Comparison of ENCODE assay signal across 7 mouse cellular contexts in genomic region chr4:9096809-9097700, GRCm38 (mm10).
DNase-seq lines count a peak whose midpoint lies in the region; ATAC-seq lines count a peak whose summit lies in the region.

No protein-coding gene starts in this region.

- H3K4me2 ChIP-seq in midbrain, embryonic 13.5 days (replicated peaks), result peak overlapping the region; percentile 33

- peak; percentile 49 for DNase-seq in adrenal gland, adult 8-10 months
- DNase-seq in embryo, embryonic 9.5 days (ENCODE audit: extremely low spot score), result peak; percentile 90
- DNase-seq in heart, adult 11 months, result peak; percentile 95
- DNase-seq in kidney, adult 11 months, result peak; percentile 56
- DNase-seq in limb, embryonic 10.5 days (ENCODE audit: low spot score), result peak; percentile 92
- DNase-seq in spleen, adult 12 weeks (ENCODE audit: low spot score), result peak; percentile 53

- H3K27ac ChIP-seq in limb, embryonic 10.5 days, result 0 out of 2 replicates have a peak overlapping the region, but pooled peaks have one; percentile 6
- no peak overlapping the region for H3K27ac ChIP-seq in midbrain, embryonic 13.5 days

- H3K27me3 ChIP-seq in limb, embryonic 10.5 days (ENCODE audit: low read depth, poor library complexity, severe bottlenecking), result peaks cover 21% of the 10 kb centered on the region
- no peaks in the 10 kb centered on the region for H3K27me3 ChIP-seq in midbrain, embryonic 13.5 days

- WGBS in limb, embryonic 10.5 days, result 32% methylated on average over 24 of the region's 24 CpGs
- WGBS in midbrain, embryonic 13.5 days, result 24% methylated on average over 24 of the region's 24 CpGs

- H3K9me3 ChIP-seq in limb, embryonic 10.5 days (replicated peaks), result no peaks in the 10 kb centered on the region
- H3K9me3 ChIP-seq in midbrain, embryonic 13.5 days, result no peaks in the 10 kb centered on the region

- no peaks in the 10 kb centered on the region for H3K36me3 ChIP-seq in limb, embryonic 10.5 days
- no peaks in the 10 kb centered on the region for H3K36me3 ChIP-seq in midbrain, embryonic 13.5 days

- H3K4me3 ChIP-seq in limb, embryonic 10.5 days, result no peak overlapping the region
- H3K4me3 ChIP-seq in midbrain, embryonic 13.5 days (replicated peaks), result no peak overlapping the region

- peaks cover 38% of the 10 kb centered on the region for H3K4me1 ChIP-seq in limb, embryonic 10.5 days
- H3K4me1 ChIP-seq in midbrain, embryonic 13.5 days (replicated peaks), result peaks cover 32% of the 10 kb centered on the region

- no peak overlapping the region for H3K9ac ChIP-seq in midbrain, embryonic 13.5 days (replicated peaks)

- ATAC-seq in midbrain, embryonic 13.5 days, result peak; percentile 72
